Mouse (Mus musculus) lung, embryonic 14.5 days (tissue): ENCODE results near the gene Fam171b. TPM values are rescaled to one million over a fixed set of nuclear protein-coding genes. Genes with fewer than 3 reads are reported as not detected.

Experiments
- ATAC-seq: fragments of 200-750 bp; cut with Nextera tagmentation; 2 replicates; pipeline ENCODE4 v1.8.0; 2017; ENCODE audit warnings: mild to moderate bottlenecking, moderate TSS enrichment, moderate library complexity; ENCODE audit not compliant: insufficient read depth
- DNase-seq: peaks from one replicate; pipeline ENCODE4 v3.0.0-alpha.2; 2015
- H3K27ac ChIP-seq: fragments of 300-500 bp; sonication (generic); 2 replicates; pipeline ENCODE4 v1.5.1; 2014; ENCODE audit warnings: low read depth, mild to moderate bottlenecking, moderate library complexity
- H3K27me3 ChIP-seq: fragments of 300-500 bp; sonication (generic); 2 replicates; pipeline ENCODE4 v1.6.1; 2014; ENCODE audit warnings: low read length, control low read depth; ENCODE audit not compliant: insufficient read depth
- H3K36me3 ChIP-seq: fragments of 300-500 bp; sonication (generic); 2 replicates; pipeline ENCODE4 v1.6.1; 2014; ENCODE audit warnings: control low read depth; ENCODE audit not compliant: insufficient read depth
- H3K4me1 ChIP-seq: fragments of 300-500 bp; sonication (generic); 2 replicates; pipeline ENCODE4 v1.6.1; 2014; ENCODE audit warnings: antibody characterized with exemption, control low read depth; ENCODE audit not compliant: insufficient read depth
- H3K4me2 ChIP-seq: fragments of 300-500 bp; sonication (generic); 2 replicates; pipeline ENCODE4 v1.6.1; 2014; ENCODE audit warnings: mild to moderate bottlenecking
- H3K4me3 ChIP-seq: fragments of 300-500 bp; sonication (generic); 2 replicates; pipeline ENCODE4 v1.5.1; 2014; ENCODE audit warnings: low read depth, low read length
- H3K9ac ChIP-seq: fragments of 300-500 bp; sonication (generic); 2 replicates; pipeline ENCODE4 v1.6.1; 2014
- H3K9me3 ChIP-seq: fragments of 300-500 bp; sonication (generic); 2 replicates; pipeline ENCODE4 v1.6.1; 2016; ENCODE audit warnings: low read depth, low read length, control low read depth
- CTCF ChIP-seq: IDR thresholded peaks from 2 replicates; pipeline ENCODE4 v1.5.1; 2016; ENCODE audit warnings: antibody characterized with exemption, low read depth
- WGBS: fragments of 180-500 bp; shearing (Covaris S2); extraction: QIAGEN DNeasy Blood & Tissue Kit; methylation state at CpG from one replicate; pipeline ENCODE4 v1.1.7; 2014; 5-methylcytosine and 5-hydroxymethylcytosine counted together
- polyA plus RNA-seq: library from polyadenylated mRNA; unstranded; fragments of >200 nt; fragmentation: Nextera tagmentation; extraction: Ambion mirVana; gene quantifications from 2 replicates; pipeline ENCODE4 v1.2.1, GENCODE M21; 2014

Fam171b gene
- 2.2 and 2.4 TPM in 2 replicates for polyA plus RNA-seq

GRCm38 (mm10) chr2:83812483-83813272, at the start of gene Fam171b:
TSS of gene Fam171b (plus strand) at chr2:83812636.
- peak; percentile 81 for DNase-seq
- Histone ChIP-seq H3K9ac (peak within 1 kb of the TSS; percentile 65), H3K4me1 (no peaks in the 10 kb centered on the region), H3K4me2 (peak within 1 kb of the TSS; percentile 94), H3K36me3 (no peaks in the 10 kb centered on the region), H3K9me3 (no peaks in the 10 kb centered on the region), H3K27me3 (peaks cover 17% of the 10 kb centered on the region), H3K4me3 (peak within 1 kb of the TSS; percentile 62), H3K27ac (no peak within 1 kb of the TSS)
- peak; percentile 94 for ATAC-seq
- TF ChIP-seq CTCF = 0 out of 2 replicates have a peak, but pooled peaks have one; percentile 7
- under 1% methylated on average over 62 of the region's 63 CpGs for WGBS

- H3K4me1 ChIP-seq = no peaks in the 10 kb centered on the region
- H3K4me3 ChIP-seq = no peak overlapping the region
- no peaks in the 10 kb centered on the region for H3K27me3 ChIP-seq
- DNase-seq (no peak), ATAC-seq (no peak)
- H3K4me2 ChIP-seq = no peak overlapping the region
- H3K9me3 ChIP-seq = no peaks in the 10 kb centered on the region
- TF ChIP-seq CTCF = no peak
- no peak overlapping the region for H3K27ac ChIP-seq
- no peak overlapping the region for H3K9ac ChIP-seq
- peaks cover 23% of the 10 kb centered on the region for H3K36me3 ChIP-seq
- 45% methylated on average over 6 of the region's 6 CpGs for WGBS
Observed at GRCm38 (mm10) chr2:83766058-83766457, 46.4 kb upstream of the Fam171b start.

- Histone ChIP-seq H3K9ac (no peak overlapping the region), H3K4me2 (no peak overlapping the region), H3K27me3 (no peaks in the 10 kb centered on the region), H3K36me3 (peaks cover 27% of the 10 kb centered on the region), H3K4me1 (no peaks in the 10 kb centered on the region), H3K4me3 (no peak overlapping the region), H3K27ac (no peak overlapping the region), H3K9me3 (no peaks in the 10 kb centered on the region)
- TF ChIP-seq CTCF = no peak
- ATAC-seq (no peak), DNase-seq (no peak)
- WGBS = 83% methylated on average over 1 of the region's 1 CpGs
Observed at GRCm38 (mm10) chr2:83766878-83767277, 45.6 kb upstream of the Fam171b start.

GRCm38 (mm10) chr2:83768311-83769047, 44.0 kb upstream of the Fam171b start:
- ATAC-seq (no peak), DNase-seq (no peak)
- TF ChIP-seq CTCF = no peak
- Histone ChIP-seq H3K4me2 (no peak overlapping the region), H3K4me3 (no peak overlapping the region), H3K27ac (no peak overlapping the region), H3K9ac (no peak overlapping the region), H3K27me3 (no peaks in the 10 kb centered on the region), H3K9me3 (no peaks in the 10 kb centered on the region), H3K36me3 (peaks cover 41% of the 10 kb centered on the region), H3K4me1 (no peaks in the 10 kb centered on the region)
- 85% methylated on average over 4 of the region's 4 CpGs for WGBS

- 56% methylated on average over 7 of the region's 7 CpGs for WGBS
- H3K9ac ChIP-seq = no peak overlapping the region
- no peak overlapping the region for H3K4me3 ChIP-seq
- peak; percentile 87 for DNase-seq
- no peaks in the 10 kb centered on the region for H3K9me3 ChIP-seq
- no peaks in the 10 kb centered on the region for H3K27me3 ChIP-seq
- ATAC-seq = peak; percentile 78; the same call in 1 of the 2 replicates
- TF ChIP-seq CTCF = peak; percentile 81
- no peaks in the 10 kb centered on the region for H3K4me1 ChIP-seq
- H3K4me2 ChIP-seq = no peak overlapping the region
- H3K36me3 ChIP-seq = peaks cover 48% of the 10 kb centered on the region
- no peak overlapping the region for H3K27ac ChIP-seq
Observed at GRCm38 (mm10) chr2:83771155-83771812, 41.2 kb upstream of the Fam171b start.

GRCm38 (mm10) chr2:83791330-83792073, 20.9 kb upstream of the Fam171b start:
- Histone ChIP-seq H3K9ac (no peak overlapping the region), H3K4me3 (no peak overlapping the region), H3K4me2 (no peak overlapping the region), H3K27me3 (no peaks in the 10 kb centered on the region), H3K36me3 (peaks cover 63% of the 10 kb centered on the region), H3K9me3 (no peaks in the 10 kb centered on the region), H3K4me1 (no peaks in the 10 kb centered on the region), H3K27ac (no peak overlapping the region)
- WGBS = 88% methylated on average over 20 of the region's 20 CpGs
- DNase-seq = no peak
- no peak for ATAC-seq
- no peak for TF ChIP-seq CTCF
